Mouse (Mus musculus): ENCODE measurements at regions not wholly inside any gene's neighbourhood (a gene's known extent, or its start where the extent isn't known, plus 50 kb on each side); places are given as distances from the start of the nearest gene placed in this dataset.

DNA sequence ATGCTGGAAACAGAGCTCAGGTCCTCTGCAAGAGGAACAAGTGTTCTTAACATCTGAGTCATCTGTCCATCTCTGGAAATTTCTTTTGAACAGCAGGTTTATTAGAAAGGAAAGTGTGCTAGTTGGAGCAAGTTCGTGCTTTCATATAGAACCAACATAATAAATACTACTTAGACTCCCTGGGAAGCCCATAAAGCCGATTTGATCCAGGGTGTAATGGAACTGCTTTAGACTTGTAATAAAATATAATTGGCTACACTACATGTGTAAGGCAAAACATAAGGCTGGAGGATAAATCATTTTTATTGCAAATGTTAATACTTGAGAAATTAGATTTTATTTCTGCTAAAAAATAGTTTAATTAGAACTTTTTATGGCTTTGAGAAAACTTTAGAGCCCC lies 510.0 kb upstream of the Id4 start:
- no peak for DNase-seq (ENCODE audit: low read depth, low spot score)

DNA sequence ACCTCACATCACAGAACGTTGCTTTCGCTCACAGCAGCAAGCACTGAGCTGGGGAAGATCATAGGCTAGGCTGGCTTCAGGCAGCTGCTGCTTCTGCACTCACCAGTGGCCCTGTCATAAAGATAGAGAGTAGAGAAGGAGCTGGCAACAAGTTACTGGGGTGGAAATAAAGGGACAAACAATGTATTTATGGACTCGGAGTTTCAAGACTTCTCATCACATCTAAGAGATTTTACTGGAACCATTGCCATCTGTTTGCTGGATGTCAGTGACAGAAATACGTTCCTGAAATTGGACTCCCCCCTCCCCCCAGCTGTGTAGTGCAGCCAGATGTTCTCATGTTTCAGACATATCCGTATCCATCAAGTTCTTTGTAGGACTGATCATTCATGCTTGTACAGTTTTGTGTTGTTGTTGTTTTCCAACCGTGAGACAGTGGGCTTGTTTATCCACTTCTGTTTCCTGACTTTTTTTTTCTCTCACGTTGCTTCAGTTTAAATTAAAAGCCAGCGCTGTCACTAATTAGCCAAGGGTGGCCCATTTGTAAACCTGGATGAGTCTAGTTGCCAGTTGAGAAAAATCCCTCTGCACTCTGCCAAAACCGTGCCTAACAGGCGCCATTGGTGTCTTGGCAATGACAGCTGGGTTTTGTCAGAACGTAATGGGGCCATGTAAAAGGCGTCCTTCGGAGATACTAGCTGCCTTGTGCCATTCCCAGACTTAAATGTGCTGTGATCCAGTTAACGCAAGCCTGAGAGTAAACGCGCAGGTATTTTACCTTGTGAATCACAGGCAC lies 496.0 kb upstream of the Id4 start:
- DNase-seq (ENCODE audit: low read depth, low spot score): no peak

DNA sequence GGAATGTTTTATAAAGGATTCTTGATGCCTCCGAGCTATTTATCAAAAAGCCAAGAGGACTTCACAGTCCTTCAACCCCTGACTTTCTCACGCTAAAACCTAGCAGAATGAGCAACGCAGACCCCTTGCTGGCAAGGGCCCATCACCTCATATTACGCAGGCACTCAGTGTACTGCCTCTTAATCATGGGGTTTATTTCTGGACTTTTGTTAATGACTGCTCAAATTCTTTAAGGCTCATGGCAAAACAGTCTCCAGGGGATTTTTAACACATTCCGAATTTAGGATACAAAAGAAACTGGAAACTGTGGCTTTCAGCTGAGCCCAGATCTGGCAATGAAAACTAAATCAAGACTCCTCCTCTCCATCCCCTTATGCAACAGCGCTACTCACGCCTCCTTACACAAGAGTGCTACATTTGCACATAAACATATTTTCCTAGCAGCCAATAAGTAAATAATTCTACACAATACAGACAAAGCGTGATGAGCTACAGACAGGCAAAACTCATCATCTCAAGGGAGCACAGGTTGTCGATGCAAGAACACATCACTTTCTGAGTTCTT lies 492.0 kb upstream of the Id4 start:
- DNase-seq (ENCODE audit: low read depth, low spot score): no peak

DNA sequence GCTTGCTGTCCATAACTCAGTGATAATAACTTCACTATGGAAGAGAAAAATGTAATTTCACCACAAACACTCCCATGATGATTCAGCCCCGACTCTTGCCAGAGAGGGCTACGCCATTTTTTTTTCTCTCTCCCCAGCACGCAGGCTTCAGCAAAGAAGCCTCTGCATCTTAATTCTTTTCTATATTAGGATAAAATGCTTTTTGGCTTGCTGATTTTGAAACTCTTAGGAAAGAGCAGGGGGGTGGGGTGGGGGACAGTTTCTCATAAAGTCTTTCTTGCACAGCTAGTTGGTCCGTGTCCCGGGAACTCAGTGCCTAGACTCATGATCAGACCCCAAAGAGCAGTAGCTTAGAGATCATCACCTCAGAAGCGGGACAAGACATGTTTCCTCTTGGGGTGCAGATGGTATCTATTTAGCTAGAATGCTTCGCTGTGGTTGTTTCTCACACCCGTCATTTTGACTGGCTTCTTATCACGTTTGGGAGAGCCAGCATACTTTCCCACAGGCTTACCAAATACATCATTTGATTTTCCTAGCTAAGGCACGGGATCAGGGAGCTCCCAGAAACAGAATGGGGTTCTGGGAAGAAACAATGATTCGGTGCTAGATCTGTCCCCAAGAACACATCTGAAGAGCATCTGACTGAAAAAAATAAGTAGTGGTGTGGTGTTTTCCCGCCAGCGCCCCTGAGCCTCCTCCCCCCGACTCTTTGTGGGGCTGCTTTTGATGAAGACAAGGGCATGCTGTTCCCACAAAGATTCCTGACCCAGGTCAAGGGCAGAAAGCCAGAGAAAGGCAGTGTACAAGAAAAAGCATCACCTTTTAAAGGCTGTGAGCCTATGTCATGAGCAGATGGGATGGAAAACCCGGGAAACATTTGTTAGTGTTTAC lies 483.6 kb upstream of the Id4 start:
- DNase-seq (ENCODE audit: low read depth, low spot score): no peak

DNA sequence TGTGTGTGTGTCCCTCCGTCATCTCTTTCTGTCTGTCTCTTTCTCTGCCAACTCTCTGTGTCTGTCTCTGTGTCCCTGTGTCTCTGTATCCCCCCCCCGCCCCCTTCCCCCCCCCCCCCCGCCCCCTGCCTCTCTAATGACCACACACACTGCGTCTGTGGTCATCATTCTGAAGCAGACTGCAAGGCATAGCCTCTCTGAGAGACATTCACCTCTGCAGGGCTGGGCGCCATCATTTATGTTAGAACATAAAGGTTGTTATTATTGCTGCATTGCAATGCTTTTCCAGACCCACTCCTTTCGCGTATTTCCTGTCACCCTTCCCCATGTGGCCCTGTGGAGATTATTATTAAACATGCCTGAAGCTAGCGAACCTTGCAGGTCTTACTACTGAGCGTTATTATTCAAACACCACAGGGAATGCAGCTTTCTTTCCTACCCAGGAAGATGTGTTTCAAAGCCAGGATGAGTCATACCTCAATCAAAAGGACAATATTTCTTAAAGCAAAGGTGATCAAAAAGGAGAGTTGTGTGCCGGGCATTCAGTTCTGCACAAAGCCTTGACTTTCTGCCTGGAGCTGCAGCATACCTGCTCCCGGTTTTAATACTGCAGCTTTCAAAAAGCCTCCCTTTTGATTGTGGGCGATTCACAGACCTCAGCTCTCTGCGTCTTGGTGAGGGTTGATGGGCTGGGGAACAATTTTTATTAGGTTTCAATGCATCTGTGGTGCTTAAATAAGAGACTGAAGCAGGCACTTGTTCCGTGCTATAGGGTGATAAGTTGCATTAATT lies 482.6 kb upstream of the Id4 start:
- no peak for DNase-seq (ENCODE audit: low read depth, low spot score)

DNA sequence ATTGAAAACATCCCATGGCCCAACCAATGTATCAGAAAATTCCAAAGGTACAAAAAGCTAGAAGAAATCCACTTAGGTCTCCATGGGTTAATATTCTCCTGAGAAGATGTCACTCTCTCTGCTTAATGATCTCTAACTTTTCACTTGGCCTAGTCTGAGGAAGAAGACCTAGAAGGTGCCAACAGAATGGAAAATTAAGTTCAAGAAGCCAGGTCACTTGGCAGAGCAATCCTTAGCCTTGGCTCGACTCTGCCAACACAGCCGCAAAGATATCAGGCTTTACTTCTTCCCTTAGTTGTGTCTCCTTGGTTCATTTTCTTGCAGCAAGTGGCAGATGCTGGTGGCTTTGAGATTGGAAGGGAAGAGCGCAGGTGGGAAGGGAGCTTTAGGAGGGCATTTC lies 476.6 kb upstream of the Id4 start:
- no peak for DNase-seq (ENCODE audit: low read depth, low spot score)

DNA sequence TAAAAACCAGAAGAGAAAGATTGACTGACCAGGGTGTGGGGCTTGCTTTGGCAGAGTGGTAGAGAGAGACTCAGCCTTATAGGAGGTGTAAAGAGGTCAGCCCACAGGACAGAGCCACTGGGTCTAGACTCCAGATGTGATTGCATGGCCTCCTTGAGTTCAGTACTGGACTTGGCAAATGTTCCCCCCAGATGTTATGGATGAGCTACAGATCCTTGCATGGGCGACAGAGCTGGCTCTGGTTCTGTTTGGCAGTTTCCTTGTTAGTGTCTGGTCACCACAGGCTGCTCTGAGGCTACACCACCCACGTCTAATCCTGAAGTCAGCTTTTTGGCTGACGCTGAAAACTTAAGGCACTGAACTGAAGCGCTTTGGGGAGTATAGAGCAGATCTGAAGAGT lies 463.2 kb upstream of the Id4 start:
- DNase-seq (ENCODE audit: low read depth, low spot score): no peak

DNA sequence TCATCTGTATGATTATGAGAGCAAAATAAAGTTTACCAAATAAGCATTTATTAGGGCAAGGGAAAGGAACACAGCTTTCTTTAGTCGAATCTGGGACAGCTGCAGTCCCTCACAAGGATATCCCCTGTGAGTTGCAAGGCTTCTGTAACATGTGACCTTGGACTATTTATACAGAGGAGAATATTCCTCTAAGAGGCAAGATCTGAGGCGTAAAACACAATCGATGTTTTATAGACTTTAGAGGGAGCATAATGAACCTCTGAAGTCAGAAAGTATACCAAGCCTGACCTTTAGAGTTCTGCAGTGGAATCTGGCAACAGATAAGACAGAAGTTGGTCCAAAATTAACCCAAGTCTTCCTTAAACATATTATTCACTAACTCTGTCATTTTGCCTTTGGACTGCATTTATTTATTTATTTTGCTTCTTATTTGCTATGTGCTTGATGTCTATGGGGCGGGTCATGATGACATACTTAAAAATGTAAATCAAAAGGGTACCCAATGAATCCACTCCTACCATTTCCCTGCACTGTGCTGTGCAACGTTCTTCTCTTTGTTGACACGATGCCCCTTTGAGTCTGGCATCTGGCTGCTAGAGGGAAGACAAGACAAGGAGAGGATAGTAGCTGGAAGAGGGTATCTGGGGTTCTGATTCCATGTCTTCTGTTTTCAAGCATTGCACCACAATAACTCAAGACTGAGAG lies 449.2 kb upstream of the Id4 start:
- no peak for DNase-seq (ENCODE audit: low read depth, low spot score)

DNA sequence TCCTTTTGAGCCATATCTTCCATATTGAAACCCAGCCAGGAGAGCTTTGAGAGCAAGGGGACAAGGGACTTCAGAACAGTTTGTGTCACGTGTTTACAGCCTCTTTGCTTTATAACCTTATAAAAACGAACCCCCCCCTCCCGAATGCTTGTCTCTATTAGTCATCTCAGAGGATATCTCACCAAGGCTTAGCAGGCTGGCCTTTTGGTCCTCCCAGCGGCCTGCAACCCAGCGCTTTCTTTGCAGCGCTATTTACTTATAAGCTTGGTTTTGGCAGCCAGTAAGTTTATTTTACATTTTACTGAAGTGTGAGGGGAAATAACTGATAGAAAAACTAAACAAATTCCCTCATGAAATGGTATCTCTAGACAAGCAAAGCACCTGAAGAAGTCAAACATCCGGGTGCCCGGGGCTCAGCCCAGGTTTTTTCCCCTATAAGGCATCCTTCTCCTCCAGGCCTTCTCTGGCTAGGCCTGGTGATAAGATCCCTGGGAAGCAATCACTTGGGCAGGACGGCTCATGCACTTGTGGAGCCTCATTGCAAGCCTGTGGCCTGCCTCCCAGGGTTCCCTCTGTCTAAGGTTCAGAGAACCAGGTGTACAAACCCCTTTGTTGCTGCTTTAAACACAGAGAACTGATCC lies 442.0 kb upstream of the Id4 start:
- DNase-seq (ENCODE audit: low read depth, low spot score): no peak

DNA sequence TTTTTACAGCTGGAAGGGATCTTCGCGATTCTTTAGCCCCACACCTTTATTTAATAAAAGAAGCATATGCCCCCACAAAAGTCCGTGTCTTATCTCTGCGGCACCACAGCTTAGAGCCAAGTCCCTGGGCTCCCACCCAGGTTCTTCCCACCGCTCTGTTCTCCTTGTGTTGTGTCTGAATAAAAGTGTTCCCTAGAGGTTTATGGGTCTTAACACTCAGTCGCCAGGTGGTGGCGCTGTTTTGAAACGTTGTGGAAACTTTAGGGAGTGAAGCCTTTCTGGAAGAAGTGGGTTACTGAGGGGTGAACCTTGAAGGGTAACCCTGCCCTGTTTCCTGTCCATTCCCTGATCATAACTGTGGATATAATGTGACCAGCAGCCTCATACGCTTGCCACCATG lies 424.5 kb upstream of the Id4 start:
- no peak for DNase-seq (ENCODE audit: low read depth, low spot score)

DNA sequence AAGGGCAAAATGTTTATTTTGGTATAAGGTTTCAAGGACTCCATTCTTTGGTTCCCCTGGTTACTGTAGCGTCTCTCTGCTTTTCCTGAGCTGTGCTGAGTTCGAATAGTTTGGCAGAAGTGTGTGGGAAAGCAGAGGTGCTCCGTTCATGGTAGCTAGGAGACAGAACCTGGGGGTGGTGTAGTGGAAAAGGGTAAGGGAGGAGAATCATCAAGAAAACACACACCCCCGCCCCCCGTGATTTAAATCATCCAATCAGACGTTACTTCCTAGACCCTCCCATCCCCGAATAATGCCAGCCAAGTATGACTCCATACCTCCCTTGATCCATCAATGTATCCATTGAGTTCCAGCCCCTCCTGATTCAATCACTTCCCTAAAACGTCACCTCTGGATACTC lies 418.6 kb upstream of the Id4 start:
- no peak for DNase-seq (ENCODE audit: low read depth, low spot score)

DNA sequence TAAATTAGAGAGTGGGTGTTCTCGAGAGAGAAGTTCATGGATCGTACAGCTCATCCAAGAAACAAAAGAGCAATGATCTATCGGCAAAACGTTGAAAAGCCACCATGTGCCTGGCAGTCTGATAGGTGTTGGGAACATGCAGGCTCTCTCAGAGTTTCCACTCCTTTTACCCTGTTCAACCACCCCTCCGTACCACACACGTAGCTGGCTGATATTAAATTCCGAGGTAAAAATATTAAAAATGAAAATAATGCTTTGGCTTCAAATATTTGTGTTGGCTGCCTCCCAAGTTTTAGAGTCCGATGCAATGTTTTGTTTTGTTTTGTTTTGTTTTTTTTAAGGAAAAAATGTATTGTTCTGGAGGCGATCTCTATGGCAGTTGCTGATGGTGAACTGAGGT lies 418.0 kb upstream of the Id4 start:
- no peak for DNase-seq (ENCODE audit: low read depth, low spot score)

DNA sequence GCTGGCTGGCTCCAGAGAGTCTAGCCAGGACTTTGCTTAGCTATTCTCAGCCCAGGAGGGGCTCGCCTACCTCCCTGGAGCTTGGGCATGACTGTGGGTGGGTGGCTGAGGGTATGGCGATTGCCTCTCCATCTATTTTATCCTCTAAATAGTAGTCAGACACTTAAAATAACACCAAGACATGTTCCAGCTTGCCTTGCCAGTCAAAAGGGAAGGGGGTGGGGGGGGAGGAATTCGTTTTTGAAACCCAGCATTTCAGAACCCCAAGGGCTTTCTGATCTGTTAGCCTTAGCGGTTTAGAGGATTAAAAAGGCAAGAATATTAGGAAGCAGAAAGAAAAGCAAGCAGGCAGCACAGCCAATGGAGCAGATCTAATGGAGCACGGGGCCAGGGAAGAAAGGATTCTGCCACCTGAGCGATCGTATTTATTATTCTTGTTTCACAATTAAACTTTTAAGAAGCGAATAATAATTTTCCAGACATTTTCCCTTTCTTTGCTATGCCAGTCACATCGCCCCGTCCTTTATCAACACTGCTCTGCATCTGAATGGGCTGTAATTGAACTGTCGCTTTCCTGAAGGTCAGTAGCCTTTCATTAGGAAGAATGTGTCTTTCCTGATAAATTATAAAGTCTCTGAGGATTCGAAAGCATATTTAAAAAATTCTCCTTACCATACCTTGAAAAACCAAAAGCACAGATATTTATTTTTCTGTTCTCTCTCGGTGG lies 417.3 kb upstream of the Id4 start:
- no peak for DNase-seq (ENCODE audit: low read depth, low spot score)

DNA sequence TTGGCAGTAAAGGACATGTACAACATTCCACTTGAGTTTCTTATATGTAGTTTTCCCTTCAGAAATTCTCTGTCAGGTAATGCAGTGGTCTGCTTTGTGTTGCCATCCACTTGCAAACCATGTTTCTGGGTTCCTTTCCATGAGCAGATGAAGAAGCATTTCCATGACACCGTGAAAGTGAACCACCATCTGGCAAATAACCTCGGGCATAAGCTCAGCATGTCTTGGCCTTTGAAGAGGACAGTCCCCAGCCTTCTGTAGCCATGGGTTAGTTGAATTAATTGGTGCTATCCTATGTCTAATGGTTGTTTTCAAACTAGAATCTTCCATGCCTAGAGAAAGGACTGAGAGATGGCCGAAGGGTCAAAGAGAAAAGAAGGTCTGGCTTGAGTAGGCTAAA lies 414.3 kb upstream of the Id4 start:
- DNase-seq (ENCODE audit: low read depth, low spot score): no peak

DNA sequence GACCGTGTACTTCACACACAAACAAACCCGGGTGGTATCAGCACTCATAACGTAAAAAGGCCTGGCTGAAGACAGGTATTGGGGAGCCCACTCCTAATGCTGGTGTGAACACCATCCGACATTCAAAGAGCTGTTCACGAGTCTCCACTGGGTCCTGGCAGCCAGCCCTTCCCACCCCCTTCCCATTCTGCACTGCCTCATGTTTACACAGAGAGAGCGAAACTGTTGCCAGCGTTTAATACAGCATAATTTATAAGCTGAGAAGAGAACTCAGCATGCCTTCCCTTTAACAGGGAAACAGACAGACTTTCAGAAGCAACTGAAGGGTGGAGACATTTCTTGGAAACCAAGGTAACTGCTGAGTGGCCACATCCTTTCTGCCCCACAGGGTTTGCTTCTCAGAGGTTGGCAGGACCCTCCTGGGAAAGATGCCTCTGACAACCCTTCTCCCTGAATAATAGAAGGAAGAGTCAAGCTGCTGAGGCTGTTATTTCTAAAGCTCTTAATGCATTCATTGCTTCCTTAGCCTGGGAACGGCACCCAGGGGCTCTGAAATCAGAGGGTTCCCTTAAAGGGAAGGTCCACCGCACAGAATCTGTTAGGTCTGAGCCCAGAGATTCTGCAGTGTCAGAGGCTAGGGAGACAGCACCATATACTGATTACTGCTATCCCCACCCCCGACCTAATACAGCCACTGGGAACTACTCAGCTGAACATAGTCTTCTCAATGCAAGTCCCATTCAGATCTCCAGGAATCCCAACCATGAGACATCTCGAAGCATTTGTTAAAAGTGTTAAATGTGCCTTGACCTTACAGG lies 412.4 kb upstream of the Id4 start:
- DNase-seq (ENCODE audit: low read depth, low spot score): no peak

DNA sequence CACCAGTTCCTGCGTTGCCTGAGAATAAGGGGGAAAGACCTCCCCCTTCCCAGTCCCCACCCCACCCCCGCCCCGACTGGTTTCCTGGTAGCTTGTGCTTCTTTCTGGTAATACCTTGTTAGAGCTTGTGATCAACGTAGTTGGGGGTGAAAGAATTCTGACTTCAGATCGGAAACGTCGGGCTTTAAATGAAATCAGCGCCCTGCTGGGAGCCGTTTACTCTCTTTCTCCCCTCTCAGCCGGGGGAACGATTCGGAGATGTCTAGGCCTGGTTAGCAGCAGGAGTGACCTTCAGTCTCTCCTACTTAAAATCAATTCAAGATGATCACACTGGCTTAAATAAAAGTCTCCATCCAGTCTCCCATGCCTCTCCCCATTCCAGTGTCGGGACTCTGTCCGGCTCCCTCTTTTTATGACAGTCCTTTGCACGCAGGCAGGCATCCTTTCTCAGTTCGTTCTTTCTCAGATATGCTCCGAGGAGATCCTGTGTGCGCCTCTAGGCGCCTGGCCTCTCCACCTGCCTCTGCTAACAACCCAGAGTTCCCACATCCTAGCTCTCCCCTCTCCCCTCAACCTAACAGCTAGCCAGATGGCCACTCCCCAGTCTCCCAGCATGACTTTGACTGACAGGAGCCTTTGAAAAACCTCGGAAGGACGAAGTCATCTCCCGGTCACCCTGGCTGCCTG lies 405.5 kb upstream of the Id4 start:
- DNase-seq (ENCODE audit: low read depth, low spot score): no peak

DNA sequence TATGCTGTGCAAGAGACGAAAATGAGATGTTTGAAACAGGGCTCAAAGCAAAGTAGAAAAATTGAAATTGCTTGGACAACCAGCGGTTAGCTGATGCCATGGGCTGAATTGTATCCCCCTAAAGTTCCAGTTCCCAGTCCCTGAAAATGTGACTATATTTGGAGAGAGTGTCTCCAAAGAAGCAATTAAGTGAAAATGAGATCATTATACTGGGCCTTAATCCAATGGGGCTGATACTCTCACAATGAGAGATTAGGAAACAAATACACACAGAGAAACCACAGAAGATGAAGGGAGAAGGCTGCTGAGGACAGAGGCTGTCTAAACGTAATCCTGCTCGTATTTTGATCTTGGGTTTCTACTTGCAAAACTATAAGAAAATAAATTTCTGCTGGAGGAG lies 402.1 kb upstream of the Id4 start:
- DNase-seq (ENCODE audit: low read depth, low spot score): no peak

DNA sequence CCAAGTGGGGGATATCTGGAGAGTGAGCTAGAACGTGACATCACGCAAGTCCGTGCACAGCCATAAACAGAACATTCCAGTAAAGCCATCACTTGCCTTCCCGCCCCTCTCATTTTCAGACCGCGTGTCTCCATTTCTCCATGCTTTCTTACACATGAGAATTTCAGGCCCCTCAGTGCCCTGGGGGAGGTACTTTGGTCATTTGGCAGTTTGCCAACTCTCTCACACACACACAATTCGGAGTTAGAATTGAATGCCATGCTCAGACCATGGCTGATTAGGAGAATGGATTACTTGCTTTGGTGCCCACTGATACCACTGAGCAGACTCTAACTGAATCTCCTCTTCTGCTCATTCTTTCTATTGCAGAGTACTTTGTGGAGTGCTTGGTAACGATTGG lies 400.7 kb upstream of the Id4 start:
- no peak for DNase-seq (ENCODE audit: low read depth, low spot score)

DNA sequence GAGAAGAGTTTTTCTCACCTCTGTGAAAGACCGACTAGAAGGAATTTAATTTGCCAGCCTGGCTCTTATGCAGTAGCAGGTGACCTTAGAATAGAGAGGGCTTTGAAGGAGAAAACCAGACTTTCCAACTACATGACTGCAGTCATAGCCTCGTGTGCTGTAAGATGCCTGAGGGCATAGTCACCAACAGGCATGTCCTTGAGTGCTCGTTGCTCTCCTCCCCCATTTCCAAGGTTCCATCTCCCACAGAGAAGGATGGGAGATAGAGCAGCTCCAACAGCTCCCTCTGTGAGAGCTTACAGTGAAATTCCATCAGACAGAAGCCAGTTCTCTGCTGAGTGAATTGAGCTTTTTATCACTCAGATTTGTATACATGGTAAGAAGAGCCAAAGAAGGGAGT lies 398.1 kb upstream of the Id4 start:
- no peak for DNase-seq (ENCODE audit: low read depth, low spot score)

Data from embryo, embryonic 11.5 days (tissue).